Mouse (Mus musculus): ENCODE data around the gene Ppan.

Gene Ppan

DNA sequence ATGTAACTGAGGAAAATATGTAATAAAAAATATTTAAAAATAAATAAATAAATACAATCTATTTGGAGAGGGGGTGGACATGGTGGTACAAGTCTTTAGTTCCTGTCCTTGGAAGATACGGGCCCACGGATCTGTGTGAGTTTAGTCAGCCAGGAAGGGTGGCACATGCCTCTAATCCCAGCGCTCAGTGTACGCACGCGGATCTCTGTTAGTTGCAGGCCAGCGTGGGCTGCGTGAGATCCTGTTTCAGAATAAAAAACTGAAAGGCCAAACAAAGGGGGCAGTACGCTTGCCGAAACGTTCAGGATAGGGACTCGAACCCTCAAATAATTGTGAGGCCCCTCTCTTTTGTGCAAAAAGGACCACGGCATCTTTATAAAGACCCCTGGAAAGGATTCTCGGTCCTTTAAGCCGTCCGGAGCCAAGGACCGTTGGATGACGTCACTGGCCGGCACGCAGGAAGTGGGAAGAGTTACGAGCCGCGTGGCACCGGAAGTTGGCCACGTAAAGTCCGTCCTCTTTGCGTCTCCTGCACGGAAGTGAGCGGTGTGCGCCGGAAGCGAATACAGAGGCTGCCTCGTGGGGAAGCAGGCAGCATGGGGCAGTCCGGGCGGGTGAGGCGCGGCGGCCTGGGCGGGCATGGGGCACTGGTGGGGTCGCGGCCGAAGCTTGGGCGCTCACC is at the start of gene Ppan:
Gene Ppan (plus strand): TSS at position 472 of the 682 bp plus-strand sequence.
- in situ Hi-C loops (cut with MseI, MboI) = no loop called here

- in situ Hi-C loops (cut with MseI, MboI) = no loop called here
These were observed 49.0 kb upstream of the Ppan start for GRCm38 (mm10) chr9:20838931-20839330.

GRCm38 (mm10) chr9:20842211-20842610 is 45.8 kb upstream of the Ppan start:
- in situ Hi-C loops (cut with MseI, MboI) = no loop called here

- in situ Hi-C loops (cut with MseI, MboI) = no loop called here
These were observed 45.3 kb upstream of the Ppan start for GRCm38 (mm10) chr9:20842670-20843069.

- in situ Hi-C loops (cut with MseI, MboI) = no loop called here
These were observed 37.8 kb upstream of the Ppan start for GRCm38 (mm10) chr9:20850179-20850578.

DNA sequence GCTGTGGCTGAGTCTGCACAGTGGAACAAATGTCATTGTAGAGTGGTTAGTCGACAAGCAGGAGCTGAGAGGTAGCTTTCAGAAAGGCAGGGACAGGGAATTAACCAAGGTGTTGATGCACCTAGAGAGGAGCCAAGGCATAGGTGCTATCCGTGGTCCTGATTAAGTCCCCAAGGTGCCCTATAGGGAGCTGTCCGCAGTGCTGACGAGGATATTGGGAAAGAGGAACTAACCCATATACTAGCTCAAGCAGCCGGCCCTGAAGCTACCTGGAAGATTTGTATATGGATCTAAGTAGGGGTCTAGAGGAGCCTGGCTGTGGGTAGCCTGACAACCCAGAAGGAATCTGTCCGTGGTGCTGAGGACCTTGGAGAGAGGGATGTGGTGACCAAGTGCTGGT is 30.8 kb upstream of the Ppan start:
- in situ Hi-C loops (cut with MseI, MboI) = no loop called here

- in situ Hi-C loops (cut with MseI, MboI) = no loop called here
These were observed 28.0 kb upstream of the Ppan start for GRCm38 (mm10) chr9:20859926-20860325.

DNA sequence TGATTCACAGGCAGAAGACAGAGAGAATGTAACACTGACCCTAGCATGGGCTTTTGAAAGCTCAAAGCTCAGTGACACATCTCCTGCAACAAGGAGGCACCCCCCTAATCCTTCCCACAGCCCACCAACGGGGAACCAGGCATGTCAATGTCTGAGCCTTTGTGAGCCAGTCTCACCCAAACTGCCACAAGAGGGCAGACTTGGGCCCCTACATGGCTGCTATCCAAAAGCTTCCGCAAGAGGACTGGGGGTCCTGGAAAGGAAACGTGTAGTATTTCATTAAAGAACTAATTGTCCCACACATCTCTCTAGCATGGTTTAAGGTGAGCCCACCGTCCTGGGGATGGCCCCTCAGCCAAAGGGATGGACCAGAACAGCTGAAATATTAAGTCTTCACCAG is 26.2 kb upstream of the Ppan start:
- in situ Hi-C loops (cut with MseI, MboI) = no loop called here

DNA sequence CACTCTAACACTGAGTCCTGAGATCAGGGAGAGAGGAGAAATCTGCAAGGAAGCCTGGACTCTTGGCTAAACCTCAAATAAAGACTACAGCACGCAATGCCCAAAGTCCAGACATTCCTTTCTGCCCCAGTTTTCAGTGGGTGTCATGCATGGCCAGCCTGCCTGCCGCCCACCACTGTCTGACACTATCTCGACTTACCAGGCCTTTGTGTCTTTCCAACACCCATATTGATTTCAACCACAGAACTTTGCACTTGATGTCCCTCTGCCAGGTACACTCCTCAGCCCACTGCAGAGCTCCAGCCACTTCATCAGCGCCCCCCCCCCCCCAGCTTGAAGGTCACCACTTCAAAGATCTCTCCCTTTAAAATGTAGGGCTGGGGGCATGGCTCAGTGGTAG is 25.8 kb upstream of the Ppan start:
- in situ Hi-C loops (cut with MseI, MboI) = no loop called here

- in situ Hi-C loops (cut with MseI, MboI) = no loop called here
These were observed 21.1 kb upstream of the Ppan start for GRCm38 (mm10) chr9:20866879-20867278.

GRCm38 (mm10) chr9:20868448-20869001 is 19.4 kb upstream of the Ppan start, which contains the start of gene A230050P20Rik:
Gene A230050P20Rik, plus strand, starts transcription at chr9:20868642.
- in situ Hi-C loops (cut with MseI, MboI) = no loop called here

GRCm38 (mm10) chr9:20869246-20869645 is 18.7 kb upstream of the Ppan start:
- in situ Hi-C loops (cut with MseI, MboI) = no loop called here

DNA sequence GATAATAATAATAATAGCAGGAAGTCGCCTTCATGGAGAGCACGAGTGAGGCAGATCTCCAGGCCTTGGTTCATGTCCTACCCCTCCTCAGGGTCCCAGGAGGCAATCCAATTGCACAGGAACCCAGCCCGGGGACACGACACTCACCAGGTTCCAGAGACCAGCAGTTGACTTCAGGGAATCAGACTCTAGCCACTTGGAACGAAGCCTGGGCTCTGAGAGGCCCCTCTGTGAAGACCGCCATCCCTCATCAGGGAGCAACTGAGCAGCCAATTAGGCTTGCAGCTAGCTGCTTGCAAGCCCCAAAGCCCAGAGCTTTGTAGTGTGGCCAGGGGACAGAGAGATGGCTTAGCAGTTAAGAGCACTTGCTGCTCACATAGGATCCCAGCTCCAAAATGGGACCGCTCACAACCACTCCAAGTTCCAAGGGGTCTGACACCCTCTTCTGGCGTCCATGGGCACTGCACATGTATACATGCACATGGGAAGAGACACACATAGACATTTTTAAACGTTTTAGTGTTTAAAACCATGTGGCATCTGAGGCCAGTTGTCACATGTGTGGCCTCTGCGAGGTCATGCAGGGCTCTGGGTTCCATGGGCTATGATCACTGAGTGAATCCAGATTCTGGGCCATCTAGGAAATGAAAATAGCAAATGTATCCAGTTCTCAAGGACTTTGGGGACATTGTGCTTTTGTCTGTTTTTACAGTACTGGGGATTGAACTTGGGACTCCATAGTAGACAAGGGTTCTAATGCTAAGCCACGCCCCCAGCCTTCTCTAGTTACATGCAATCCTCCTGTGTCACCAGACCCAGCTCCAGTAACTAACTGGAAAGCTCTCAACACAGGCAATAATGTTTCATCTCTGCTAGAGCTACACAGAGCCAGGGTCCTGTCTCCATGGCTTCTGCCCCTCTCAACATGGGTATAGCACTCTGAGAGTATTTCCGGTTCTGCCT is 17.5 kb upstream of the Ppan start:
- in situ Hi-C loops (cut with MseI, MboI) = no loop called here

DNA sequence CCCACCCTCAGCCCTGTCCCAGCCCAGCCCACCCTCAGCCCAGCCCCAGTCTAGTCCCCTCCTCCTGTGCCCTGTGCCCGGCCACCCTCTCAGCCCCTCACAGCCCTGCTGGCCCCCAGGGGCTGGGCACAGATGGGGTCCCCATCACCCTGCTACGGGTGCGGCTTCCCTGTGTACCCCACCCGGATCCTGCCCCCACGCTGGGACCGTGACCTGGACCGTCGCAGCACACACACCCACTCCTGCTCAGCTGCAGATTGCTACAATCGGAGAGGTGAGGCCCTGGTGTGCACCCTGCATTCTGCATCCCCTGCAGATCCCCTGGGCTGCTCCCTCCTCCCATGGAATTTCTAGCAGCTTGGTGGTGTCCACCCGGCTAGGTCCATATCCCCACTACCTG is 15.0 kb upstream of the Ppan start:
- in situ Hi-C loops (cut with MseI, MboI) = no loop called here

- in situ Hi-C loops (cut with MseI, MboI) = no loop called here
These were observed 14.5 kb upstream of the Ppan start for GRCm38 (mm10) chr9:20873521-20873920.

DNA sequence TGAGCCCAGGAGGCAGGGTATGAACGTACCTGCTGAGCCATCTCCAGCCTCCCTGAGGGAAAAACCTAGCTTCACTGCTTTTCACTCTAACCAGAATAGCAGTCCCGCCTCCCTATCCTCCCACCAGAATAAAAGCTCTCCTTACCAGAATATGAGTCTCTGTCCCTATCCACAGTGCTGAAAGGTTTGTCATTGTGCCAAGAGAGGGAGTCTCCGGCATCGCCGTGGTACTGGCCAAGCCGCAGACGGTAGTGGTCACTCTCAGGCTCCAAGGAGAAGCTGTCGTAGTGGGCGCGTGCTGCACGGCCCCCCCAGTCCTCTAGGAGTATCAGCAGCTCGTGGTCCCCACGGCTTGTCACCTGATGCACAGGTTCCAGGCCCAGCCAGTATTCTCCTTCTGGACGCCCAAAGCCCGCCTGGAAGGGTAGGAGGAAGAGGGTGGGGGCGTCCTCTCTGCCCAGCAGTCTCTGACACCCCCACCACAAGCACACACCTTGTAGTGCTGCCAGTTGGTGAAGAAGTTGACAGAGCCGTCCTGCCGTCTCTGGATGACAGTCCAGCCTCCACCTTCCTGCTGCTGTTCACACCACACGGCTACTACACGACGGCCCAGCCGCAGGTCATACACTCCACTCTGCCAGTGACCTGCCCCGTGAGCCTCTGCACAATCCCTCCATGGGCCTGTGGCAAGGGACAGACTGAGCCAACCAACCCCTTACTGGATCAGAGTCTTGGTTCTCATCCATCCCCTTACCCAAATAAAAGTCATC is 12.8 kb upstream of the Ppan start:
- in situ Hi-C loops (cut with MseI, MboI) = no loop called here

GRCm38 (mm10) chr9:20876318-20877117 is 11.5 kb upstream of the Ppan start:
- in situ Hi-C loops (cut with MseI, MboI) = no loop called here

- in situ Hi-C loops (cut with MseI, MboI) = no loop called here
These were observed 10.6 kb upstream of the Ppan start for GRCm38 (mm10) chr9:20877118-20878040.

GRCm38 (mm10) chr9:20878041-20878709 is 9.8 kb upstream of the Ppan start:
- in situ Hi-C loops (cut with MseI, MboI) = no loop called here
